Mouse (Mus musculus) brain, adult 2 months (tissue): ENCODE measurements at regions not wholly inside any gene's neighbourhood (a gene's known extent, or its start where the extent isn't known, plus 50 kb on each side); places are given as distances from the start of the nearest gene placed in this dataset.
"Not testable (repeated sequence)": the region's sequence is repeated elsewhere in the genome, so short reads cannot be mapped to it uniquely, and the experiment has no call there.

ENCODE experiments used
- DNase-seq: peaks from one replicate; pipeline ENCODE4 v3.0.0; 2011; ENCODE audit warnings: low read depth, low spot score

- no peak for DNase-seq
Observed at GRCm38 (mm10) chr12:46636888-46637287, 181.8 kb downstream of the Nova1 start.

GRCm38 (mm10) chr12:46635125-46635772 lies 183.5 kb downstream of the Nova1 start:
- peak; percentile 82 for DNase-seq

GRCm38 (mm10) chr12:46634771-46635124 lies 184.0 kb downstream of the Nova1 start:
- DNase-seq: no peak

GRCm38 (mm10) chr12:46632384-46632783 lies 186.3 kb downstream of the Nova1 start:
- not testable (repeated sequence) for DNase-seq

GRCm38 (mm10) chr12:46627320-46627719 lies 191.4 kb downstream of the Nova1 start:
- DNase-seq: no peak

GRCm38 (mm10) chr12:46611439-46611838 lies 207.3 kb downstream of the Nova1 start:
- DNase-seq: no peak

- DNase-seq: peak; percentile 53
Observed at GRCm38 (mm10) chr12:46609580-46610311, 209.0 kb downstream of the Nova1 start.

- no peak for DNase-seq
Observed at GRCm38 (mm10) chr12:46608290-46608910, 210.3 kb downstream of the Nova1 start.

- no peak for DNase-seq
Observed at GRCm38 (mm10) chr12:46597200-46597599, 221.5 kb downstream of the Nova1 start.

- peak; percentile 49 for DNase-seq
Observed at GRCm38 (mm10) chr12:46568665-46569064, 250.1 kb downstream of the Nova1 start.

- DNase-seq: no peak
Observed at GRCm38 (mm10) chr12:46566324-46566723, 252.4 kb downstream of the Nova1 start.

GRCm38 (mm10) chr12:46520942-46521341 lies 297.8 kb downstream of the Nova1 start:
- DNase-seq: peak; percentile 12

- no peak for DNase-seq
Observed at GRCm38 (mm10) chr12:46507829-46508228, 310.9 kb downstream of the Nova1 start.

- peak; percentile 10 for DNase-seq
Observed at GRCm38 (mm10) chr12:46492465-46492864, 326.3 kb downstream of the Nova1 start.

- no peak for DNase-seq
Observed at GRCm38 (mm10) chr12:46450888-46451287, 367.8 kb downstream of the Nova1 start.

GRCm38 (mm10) chr12:46444644-46445313 lies 373.9 kb downstream of the Nova1 start:
- DNase-seq: no peak

- peak; percentile 66 for DNase-seq
Observed at GRCm38 (mm10) chr12:46419591-46419990, 399.1 kb downstream of the Nova1 start.

GRCm38 (mm10) chr12:46418990-46419389 lies 399.7 kb downstream of the Nova1 start:
- DNase-seq: peak; percentile 24

- peak; percentile 72 for DNase-seq
Observed at GRCm38 (mm10) chr12:46416765-46417404, 401.8 kb downstream of the Nova1 start.

GRCm38 (mm10) chr12:46416250-46416649 lies 402.5 kb downstream of the Nova1 start:
- peak; percentile 41 for DNase-seq

- DNase-seq: no peak
Observed at GRCm38 (mm10) chr12:46405674-46406073, 413.1 kb downstream of the Nova1 start.

- DNase-seq: peak; percentile 43
Observed at GRCm38 (mm10) chr12:46399653-46399975, 419.1 kb downstream of the Nova1 start.
